Mouse (Mus musculus) right cerebral cortex, postnatal 25 days (tissue): ENCODE measurements at regions not wholly inside any gene's neighbourhood (a gene's known extent, or its start where the extent isn't known, plus 50 kb on each side); places are given as distances from the start of the nearest gene placed in this dataset.

Source experiments
- DNase-seq: peaks from one replicate; pipeline ENCODE4 v3.0.0; 2022

DNA sequence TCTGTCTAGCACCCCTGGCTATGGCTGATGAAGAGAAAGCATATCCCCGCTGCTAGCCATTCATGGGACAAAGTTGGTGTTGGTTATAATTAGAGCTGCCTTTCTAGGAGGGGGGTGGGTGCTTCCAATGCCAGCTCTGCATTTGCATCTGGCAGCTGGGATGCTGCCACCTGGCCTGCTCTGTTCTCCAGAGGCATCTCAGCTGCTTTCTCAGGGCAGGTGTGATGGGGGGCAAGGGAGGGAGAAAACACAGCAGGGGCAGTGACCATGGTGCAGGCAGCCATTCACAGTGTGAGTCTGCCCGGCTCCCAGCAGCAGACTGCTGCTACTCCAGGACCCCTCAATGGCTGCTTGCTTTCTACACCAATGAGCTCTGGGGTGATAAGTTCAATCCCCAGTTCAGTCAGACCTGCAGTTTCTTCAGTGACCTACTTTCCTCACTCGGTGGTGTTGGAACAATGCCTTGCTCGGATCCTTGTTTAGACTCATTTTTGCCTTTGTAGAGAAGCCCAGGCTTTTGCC, 73.9 kb upstream of the Klf7 start:
- no peak for DNase-seq

DNA sequence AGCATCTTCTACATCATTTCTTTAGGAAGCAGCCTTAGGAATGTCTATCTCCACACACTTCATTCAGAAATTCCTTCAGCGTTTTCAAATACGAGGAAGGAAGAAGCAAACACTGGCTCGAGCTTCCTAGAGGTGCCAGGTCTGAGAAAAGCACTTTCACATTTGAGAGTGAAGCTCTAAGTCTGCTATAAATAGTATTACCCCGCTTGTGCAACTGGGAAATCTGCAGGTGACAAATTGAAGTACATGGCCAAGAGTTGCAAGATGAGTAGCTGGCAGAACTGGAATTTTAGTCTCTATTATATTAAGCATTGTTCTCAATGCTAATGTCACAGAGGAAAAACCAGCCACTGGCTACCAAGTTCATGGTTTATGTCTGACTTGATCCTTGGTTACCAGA, 73.2 kb upstream of the Klf7 start:
- no peak for DNase-seq

DNA sequence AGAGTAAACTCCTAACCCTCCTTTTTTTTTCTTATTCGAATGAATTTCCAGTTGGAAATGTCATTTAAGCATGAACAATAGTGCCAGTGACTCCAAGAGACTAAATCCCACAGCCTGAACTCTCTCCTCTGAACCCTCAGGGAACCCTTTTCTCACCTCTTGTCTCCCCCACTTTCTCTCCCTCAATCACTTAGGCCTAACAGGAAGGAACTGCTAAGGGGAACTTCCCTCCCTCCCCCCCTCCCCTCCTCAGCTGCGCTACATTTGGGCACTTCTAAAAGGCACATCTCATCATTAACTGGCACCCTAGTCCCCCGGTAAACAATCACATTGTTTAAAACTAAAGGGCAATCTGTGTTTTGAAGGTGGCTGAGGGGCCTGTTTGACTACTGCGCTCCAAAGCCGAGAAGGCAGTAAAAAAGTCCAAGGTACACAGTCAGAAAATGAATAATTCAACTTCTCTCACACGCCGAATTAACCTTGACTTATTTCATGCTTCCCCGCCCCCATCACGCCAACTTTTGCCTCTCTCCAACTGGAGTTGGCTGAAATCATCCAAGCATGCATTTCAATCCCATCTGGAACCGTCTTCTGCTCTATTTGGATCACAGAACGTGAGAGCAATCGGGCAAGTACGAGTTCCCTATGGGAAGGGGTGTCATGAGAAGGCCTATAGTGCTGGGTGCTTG, 71.2 kb upstream of the Klf7 start:
- no peak for DNase-seq

DNA sequence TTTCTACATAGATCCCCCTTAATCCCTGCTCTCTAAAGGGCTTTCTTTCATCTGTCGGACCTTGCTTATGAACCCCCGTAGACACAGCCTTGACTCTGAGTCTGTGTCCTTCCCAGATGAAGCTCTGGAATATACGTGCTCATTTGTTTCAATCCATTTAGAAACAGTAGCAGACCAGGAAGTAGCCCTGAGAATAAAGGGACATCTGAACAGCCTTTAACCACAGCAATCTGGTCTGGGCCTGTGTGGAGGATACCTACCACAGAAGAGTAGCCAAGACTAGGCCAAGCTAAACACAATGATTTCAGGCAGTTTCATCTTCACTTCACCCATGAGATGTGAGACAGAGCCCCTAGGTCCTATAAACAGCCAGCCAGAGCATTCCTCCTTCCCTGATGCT, 70.7 kb upstream of the Klf7 start:
- DNase-seq = no peak

DNA sequence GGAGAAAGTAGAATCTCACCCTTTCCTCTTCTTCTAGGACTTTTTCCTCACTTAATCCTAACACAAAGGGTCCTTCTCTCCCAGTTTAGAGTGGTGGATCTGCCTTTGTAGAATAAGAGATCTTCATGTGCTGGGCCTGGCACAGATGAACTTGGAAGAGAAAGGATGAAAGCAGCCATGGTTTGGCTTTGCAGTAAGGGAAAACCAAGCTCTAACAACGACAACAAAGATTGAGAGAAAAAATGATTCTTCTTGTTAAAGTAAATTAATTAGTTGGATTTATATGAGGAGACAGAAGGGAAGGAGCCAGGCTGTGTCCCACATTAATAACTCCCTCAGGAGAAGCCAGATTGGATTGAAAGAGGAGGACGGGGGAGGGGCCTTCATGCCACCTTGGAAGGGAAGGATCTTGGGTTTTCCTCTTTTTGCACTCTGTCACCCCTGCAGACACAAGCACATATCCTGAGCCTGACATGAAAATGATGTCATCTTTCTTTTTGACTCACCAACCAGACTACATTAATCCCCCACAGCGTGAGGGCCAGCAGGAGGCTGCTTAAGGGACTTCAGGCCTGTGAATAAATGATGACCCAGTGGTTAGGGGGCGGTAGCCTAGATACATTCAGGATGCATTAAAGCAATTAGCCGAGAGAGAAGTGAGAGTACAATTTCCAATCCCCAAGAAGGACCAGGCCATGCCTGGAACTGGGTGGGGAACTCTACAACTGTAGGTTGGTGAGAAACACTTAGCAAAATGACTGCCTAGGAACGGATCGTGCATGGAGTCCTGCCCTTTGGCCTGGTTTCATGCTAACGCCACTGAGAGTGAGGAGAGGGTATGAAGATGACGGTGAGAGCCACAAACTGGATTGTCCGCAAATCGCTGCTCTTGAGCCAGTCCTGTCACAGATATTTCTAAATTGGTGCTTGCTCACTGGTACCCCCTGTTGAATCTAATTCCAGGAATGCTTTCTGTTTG, 69.4 kb upstream of the Klf7 start:
- no peak for DNase-seq

DNA sequence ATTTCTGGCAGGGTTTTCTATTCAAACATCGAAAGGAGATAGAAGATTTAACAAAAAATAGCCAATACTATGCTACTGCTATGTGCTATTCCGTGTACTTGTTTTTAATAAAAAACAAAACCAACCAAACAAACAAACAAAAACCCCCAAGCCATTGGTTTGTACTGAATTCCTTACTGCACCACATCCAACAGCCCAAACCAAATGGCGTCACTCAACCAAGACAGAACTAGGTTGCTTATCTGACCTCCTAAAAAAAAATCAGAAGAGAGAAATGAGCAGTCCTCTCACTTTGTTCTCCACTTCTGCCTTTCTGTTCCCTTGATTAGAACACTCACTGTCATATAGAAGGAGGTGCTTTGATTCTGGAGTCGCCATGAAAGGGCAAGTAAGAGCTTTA, 68.6 kb upstream of the Klf7 start:
- no peak for DNase-seq

DNA sequence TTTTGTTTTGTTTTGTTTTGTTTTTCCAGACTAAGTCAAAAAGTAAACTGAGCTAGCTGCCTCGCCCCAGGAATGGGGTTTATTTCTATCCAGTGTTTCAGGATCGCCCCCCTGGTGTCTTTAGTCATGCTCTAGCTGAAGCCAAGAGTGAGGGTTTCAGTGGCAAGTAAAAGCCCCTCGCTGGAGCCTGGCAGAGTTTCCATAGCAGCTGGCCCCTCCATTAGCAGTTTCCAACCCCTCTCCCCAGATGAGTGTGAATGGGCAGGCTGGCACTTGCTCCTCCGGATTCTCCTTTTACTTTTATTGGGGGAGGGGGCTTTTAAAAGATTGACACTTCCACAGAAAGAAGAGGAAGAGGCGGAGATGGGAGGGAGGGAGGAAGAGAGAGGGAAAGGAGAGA, 68.0 kb upstream of the Klf7 start:
- no peak for DNase-seq

DNA sequence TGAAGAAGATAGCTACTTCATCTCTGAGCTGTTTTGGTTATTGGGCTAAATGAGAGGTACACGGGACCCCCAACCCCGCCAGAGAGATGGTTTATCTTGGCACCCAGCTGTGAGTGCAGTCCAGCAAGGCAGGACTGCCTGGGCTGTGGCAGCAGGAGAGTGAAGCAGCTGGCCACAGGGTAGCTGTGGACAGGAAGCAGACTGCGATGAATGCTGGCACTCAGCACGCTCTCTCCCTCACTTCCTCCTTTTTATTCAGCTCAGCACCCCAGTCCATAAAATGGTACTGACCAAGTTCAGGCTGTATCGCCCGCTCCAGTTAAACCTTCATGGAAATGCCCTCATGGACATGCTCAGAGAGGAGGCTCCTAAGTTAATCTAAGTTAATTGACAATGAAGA, 67.4 kb upstream of the Klf7 start:
- DNase-seq = no peak

DNA sequence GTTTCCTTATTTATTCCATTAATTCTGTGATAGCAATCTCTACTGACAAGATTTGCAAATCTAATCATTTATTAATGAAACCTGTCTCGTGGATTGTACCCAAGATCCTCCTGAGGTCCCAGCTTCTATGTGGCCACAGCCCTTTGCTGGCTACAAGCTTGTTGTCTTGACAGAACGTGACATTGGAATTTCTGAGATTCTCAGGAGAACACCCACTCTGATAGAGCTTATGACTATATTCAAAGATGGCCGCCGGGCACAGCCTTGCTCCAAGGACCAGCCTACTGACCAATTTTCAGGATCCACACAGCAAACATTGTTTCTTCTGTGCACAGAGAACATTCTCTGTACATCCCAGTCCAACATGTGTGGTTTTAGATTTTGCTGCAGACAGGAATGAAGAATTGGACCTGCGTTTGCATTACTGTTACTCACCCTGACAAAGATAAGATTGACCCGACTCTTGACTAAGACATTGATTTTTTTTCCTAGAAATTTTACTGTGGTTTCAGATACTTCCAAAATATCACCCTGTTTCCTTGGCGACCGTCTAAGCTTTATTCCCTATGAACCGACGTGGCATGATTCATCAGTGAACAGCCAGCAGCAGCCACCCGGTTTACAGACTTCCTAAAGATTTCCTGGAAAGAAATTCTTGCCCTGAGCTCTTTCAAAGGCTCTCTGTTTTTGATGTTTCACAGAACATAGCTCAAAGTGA, 65.9 kb upstream of the Klf7 start:
- no peak for DNase-seq

DNA sequence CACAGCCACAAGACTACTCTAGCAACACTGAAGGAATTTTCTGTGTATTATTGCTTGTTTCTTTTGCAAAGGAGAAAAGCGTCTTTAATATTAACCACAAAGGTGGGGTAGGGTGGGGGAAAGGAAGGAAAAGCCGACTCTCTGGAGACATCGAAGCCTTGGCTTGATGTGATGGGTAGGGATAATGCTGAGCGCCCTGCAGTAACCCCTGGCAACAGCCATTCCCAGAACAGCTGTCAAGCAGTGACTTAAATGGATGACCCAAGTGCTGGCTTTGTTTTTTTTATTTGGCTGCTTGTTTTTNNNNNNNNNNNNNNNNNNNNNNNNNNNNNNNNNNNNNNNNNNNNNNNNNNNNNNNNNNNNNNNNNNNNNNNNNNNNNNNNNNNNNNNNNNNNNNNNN, 51.6 kb upstream of the Klf7 start:
- no peak for DNase-seq

DNA sequence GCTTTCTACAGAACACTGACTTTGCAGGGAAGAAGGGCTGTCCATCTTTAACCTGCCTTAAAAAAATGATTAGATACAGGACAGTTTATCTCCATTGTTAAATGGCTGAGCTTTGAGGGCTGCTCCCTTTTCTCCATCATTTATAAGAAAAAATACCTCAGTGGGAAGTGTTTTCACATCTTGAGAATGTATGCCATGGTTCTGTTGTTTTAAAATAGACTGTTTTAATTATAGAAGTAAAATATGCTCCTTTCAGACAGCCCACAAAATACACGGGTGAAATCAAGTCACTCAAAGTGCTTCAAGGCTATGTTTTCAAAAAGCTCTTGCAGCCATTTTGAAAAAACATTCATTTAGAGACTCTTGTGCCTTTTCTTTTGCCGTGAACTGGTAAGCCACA, 50.0 kb upstream of the Klf7 start:
- DNase-seq = no peak
